Mouse (Mus musculus): ENCODE measurements around the gene Gclm.

DNA sequence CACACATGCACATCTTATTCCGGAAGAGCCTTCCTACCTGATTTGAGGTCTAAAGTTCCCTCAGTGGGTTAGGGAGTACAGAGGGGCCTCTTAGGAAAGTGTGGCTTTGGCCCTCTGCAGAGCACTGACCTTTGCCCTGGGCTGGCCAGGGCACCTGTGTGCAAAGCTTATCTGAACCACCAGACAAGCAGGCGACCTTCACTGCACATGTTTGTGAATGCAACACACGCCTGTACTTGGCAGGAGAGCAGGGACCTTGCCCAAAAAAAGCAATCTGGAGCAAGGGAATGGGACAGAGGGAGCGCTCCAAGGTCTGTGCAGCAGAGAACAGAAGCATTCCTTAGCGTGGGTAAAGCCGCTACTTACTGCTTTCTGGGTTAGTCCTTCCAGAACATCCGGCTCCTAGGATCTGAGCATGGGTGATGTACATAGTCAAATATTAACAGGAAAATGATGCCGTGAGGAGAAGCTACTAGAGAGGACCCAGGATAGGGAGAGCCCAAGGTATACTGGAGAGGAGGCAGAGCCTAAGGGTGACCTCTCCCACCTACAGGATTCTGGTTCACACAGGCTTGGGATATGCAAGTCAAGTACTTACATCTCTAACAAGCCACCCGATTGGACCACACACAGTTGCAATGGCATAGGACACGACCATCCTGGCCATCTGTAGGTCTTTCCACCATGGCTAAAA lies 67.7 kb downstream of the Gclm start:
- TF ChIP-seq CTCF (IDR thresholded peaks at IDR 0.05; ENCODE audit: low read depth, low read length): no peak
- no peak for TF ChIP-seq GATA1 (IDR thresholded peaks at IDR 0.05; ENCODE audit: borderline replicate concordance, low read length)
- no peak for TF ChIP-seq POLR2AphosphoS5 (IDR thresholded peaks at IDR 0.05; ENCODE audit: insufficient replicate concordance, low read depth, low read length)

All from G1E (cell line).